Comparison of ENCODE assay signal across 25 mouse cellular contexts in the genomic region with DNA sequence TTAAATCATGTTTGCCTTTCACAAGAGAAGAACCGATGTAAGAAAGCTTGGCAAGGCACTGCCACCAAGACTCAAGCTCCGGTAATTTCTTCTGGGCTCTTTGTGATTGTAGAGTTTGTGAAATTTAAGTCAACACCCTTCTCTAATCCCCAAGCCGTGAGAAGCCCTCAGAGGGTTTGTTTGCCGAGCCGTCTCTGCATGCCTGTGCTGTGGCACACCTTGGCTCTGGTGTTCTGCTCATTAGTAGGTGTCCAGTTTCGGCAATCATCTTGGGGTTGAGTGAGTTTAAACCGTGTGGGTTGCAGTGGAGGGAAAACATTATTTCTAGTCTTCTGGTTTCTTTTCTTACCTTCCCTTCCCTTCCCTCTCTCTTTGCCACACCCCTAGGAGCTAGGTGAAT. TPM values are rescaled to one million over a fixed set of nuclear protein-coding genes. Genes with fewer than 3 reads are reported as not detected.
"Had no signal": no experiment of that assay in that cellular context is flagged by ENCODE, and none has a peak within 500 bp of the region (broad histone marks: within the 10 kb centered on the region; RNA-seq: fewer than 3 reads in every experiment).

No protein-coding gene starts in this region.

- H3K27ac ChIP-seq: hindbrain, postnatal 0 days; kidney, postnatal 0 days; left cerebral cortex, adult 2 months; limb, embryonic 12.5 days; limb, embryonic 15.5 days; liver, embryonic 13.5 days; neural tube, embryonic 12.5 days; neural tube, embryonic 15.5 days had no signal

- H3K4me3 ChIP-seq: left cerebral cortex, adult 2 months; limb, embryonic 12.5 days; limb, embryonic 15.5 days; liver, embryonic 13.5 days; neural tube, embryonic 12.5 days; neural tube, embryonic 15.5 days had no signal

- DNase-seq: kidney, adult 2 months; kidney, postnatal 36 days; layer of hippocampus, postnatal 36 days; left cerebral cortex, postnatal 4 days; liver, embryonic 13.5 days; midbrain, embryonic 14.5 days; right cerebral cortex, adult 18-20 months; right cerebral cortex, postnatal 14 days; right cerebral cortex, postnatal 4 days; thymus, postnatal 25 days had no signal

- H3K36me3 ChIP-seq: limb, embryonic 12.5 days; limb, embryonic 15.5 days; liver, embryonic 13.5 days; neural tube, embryonic 12.5 days; neural tube, embryonic 15.5 days had no signal

- H3K9ac ChIP-seq: limb, embryonic 12.5 days; limb, embryonic 15.5 days; liver, embryonic 13.5 days; neural tube, embryonic 12.5 days; neural tube, embryonic 15.5 days had no signal

- H3K9me3 ChIP-seq: limb, embryonic 12.5 days; limb, embryonic 15.5 days; liver, embryonic 13.5 days; neural tube, embryonic 12.5 days; neural tube, embryonic 15.5 days had no signal

- ATAC-seq: hindbrain, postnatal 0 days; inflammation-experienced regulatory T-cells, adult 6 months; intestine, embryonic 16.5 days had no signal

- H3K27me3 ChIP-seq: limb, embryonic 12.5 days; limb, embryonic 15.5 days; liver, embryonic 13.5 days; neural tube, embryonic 12.5 days; neural tube, embryonic 15.5 days had no signal

- H3K4me2 ChIP-seq: limb, embryonic 12.5 days; limb, embryonic 15.5 days; liver, embryonic 13.5 days; midbrain, embryonic 11.5 days; neural tube, embryonic 12.5 days; neural tube, embryonic 15.5 days had no signal

- H3K4me1 ChIP-seq: limb, embryonic 12.5 days; neural tube, embryonic 15.5 days had no signal

RNA-seq across cellular contexts. Expression of gene Gm10309, which starts 21.0 kb away (rescaled TPM):
- total RNA-seq: hindbrain, postnatal 0 days; layer of hippocampus, adult 8-10 months; layer of hippocampus, postnatal 10 days; layer of hippocampus, postnatal 36 days; left cerebral cortex, adult 2 months; left cerebral cortex, postnatal 14 days; left cerebral cortex, postnatal 4 days; megakaryocyte progenitor cell, adult 5-6 weeks; megakaryocyte-erythroid progenitor cell, adult 5-6 weeks had no signal
- polyA plus RNA-seq: liver, embryonic 13.5 days; midbrain, embryonic 11.5 days had no signal
